Mouse (Mus musculus) MEL (cell line): Measurements from ENCODE around the gene Olfr651. TPM values are rescaled to one million over a fixed set of nuclear protein-coding genes. Genes with fewer than 3 reads are reported as not detected.

Experiments
- DNase-seq: peaks from one replicate; pipeline ENCODE4 v3.0.0; 2011; ENCODE audit warnings: low read depth, low spot score
- H3K27ac ChIP-seq: 2 replicates; pipeline ENCODE4 v1.5.1; 2012; ENCODE audit warnings: low read depth, mild to moderate bottlenecking, control low read depth, low read length, moderate library complexity; ENCODE audit not compliant: control insufficient read depth
- H3K27me3 ChIP-seq, 2 experiments: fragments of 150-350 bp in 1 of 2; sonication (generic) in 1 of 2; 2 replicates each; pipeline ENCODE4 v1.6.1; 2012; ENCODE audit warnings: low read length in 2 of 2, mild to moderate bottlenecking in 2 of 2, improper control_type of control experiment in 1 of 2, moderate library complexity in 1 of 2; ENCODE audit not compliant: insufficient read depth in 2 of 2, control insufficient read depth in 1 of 2
- H3K36me3 ChIP-seq, 2 experiments: 2 replicates each; pipeline ENCODE4 v1.6.1; 2012 to 2014; ENCODE audit warnings: low read length in 2 of 2, improper control_type of control experiment in 1 of 2, inconsistent platforms in 1 of 2, mild to moderate bottlenecking in 1 of 2; ENCODE audit not compliant: insufficient read depth in 2 of 2, control insufficient read depth in 1 of 2
- H3K4me1 ChIP-seq, 2 experiments: fragments of 150-350 bp in 1 of 2; sonication (generic) in 1 of 2; 2 replicates each; pipeline ENCODE4 v1.6.1; 2012; ENCODE audit warnings: low read length in 2 of 2, improper control_type of control experiment in 1 of 2, mild to moderate bottlenecking in 1 of 2; ENCODE audit not compliant: insufficient read depth in 2 of 2, control insufficient read depth in 1 of 2
- H3K4me3 ChIP-seq, 2 experiments: fragments of 150-350 bp in 1 of 2; sonication (generic) in 1 of 2; 2 replicates each; pipeline ENCODE4 v1.5.1; 2012; ENCODE audit warnings: low read depth in 2 of 2, low read length in 2 of 2, mild to moderate bottlenecking in 2 of 2, moderate library complexity in 2 of 2, control low read depth in 1 of 2, improper control_type of control experiment in 1 of 2; ENCODE audit not compliant: control insufficient read depth in 1 of 2, insufficient read depth in 1 of 2
- H3K79me2 ChIP-seq: 2 replicates; pipeline ENCODE4 v1.6.1; 2012; ENCODE audit warnings: mild to moderate bottlenecking, low read length, moderate library complexity; ENCODE audit not compliant: control insufficient read depth, poor library complexity, insufficient read depth
- H3K9ac ChIP-seq: 2 replicates; pipeline ENCODE4 v1.6.1; 2012; ENCODE audit warnings: low read depth, mild to moderate bottlenecking, control low read depth, low read length, moderate library complexity; ENCODE audit not compliant: control insufficient read depth, poor library complexity, severe bottlenecking
- H3K9me3 ChIP-seq: fragments of 150-350 bp; sonication (generic); replicated peaks from 2 replicates; pipeline ENCODE4 v1.6.1; 2012; ENCODE audit warnings: mild to moderate bottlenecking, low read length, improper control_type of control experiment, moderate library complexity; ENCODE audit not compliant: insufficient read depth
- CHD2 ChIP-seq: IDR thresholded peaks from 2 replicates; pipeline ENCODE4 v1.6.1; 2011; ENCODE audit warnings: low read length, improper control_type of control experiment
- CTCF ChIP-seq, 3 experiments: IDR thresholded peaks in 2 of 3; conservative IDR thresholded peaks in 1 of 3; 2 replicates each; pipeline ENCODE4 v1.5.1; 2011 to 2012; ENCODE audit warnings: low read length in 3 of 3, low read depth in 2 of 3, mild to moderate bottlenecking in 2 of 3, improper control_type of control experiment in 1 of 3, inconsistent platforms in 1 of 3, mixed read lengths in 1 of 3, moderate library complexity in 1 of 3; ENCODE audit not compliant: control insufficient read depth in 1 of 3, insufficient read depth in 1 of 3, poor library complexity in 1 of 3, severe bottlenecking in 1 of 3
- E2F4 ChIP-seq: IDR thresholded peaks from 2 replicates; pipeline ENCODE4 v1.6.1; 2011; ENCODE audit warnings: low read depth, low read length, improper control_type of control experiment, borderline replicate concordance
- ELF1 ChIP-seq: IDR thresholded peaks from 2 replicates; pipeline ENCODE4 v1.6.1; 2014; ENCODE audit warnings: low read depth, mild to moderate bottlenecking, inconsistent platforms, low read length, improper control_type of control experiment, moderate library complexity
- EP300 ChIP-seq, 2 experiments: IDR thresholded peaks; 2 replicates each; pipeline ENCODE4 v1.6.1; 2011; ENCODE audit warnings: improper control_type of control experiment in 2 of 2, low read length in 2 of 2, low read depth in 1 of 2, mild to moderate bottlenecking in 1 of 2
- HCFC1 ChIP-seq: IDR thresholded peaks from 2 replicates; pipeline ENCODE4 v1.6.1; 2012; ENCODE audit warnings: low read depth, mild to moderate bottlenecking, inconsistent platforms, low read length, improper control_type of control experiment, moderate library complexity
- JUND ChIP-seq: IDR thresholded peaks from 2 replicates; pipeline ENCODE4 v1.6.1; 2011; ENCODE audit warnings: low read depth, mild to moderate bottlenecking, improper control_type of control experiment, low read length
- KAT2A ChIP-seq: conservative IDR thresholded peaks from 2 replicates; pipeline ENCODE4 v1.6.1; 2012; ENCODE audit warnings: low read depth, low read length, improper control_type of control experiment, inconsistent platforms
- MAX ChIP-seq: IDR thresholded peaks from 2 replicates; pipeline ENCODE4 v1.6.1; 2011; ENCODE audit warnings: low read length, improper control_type of control experiment
- MEF2A ChIP-seq: IDR thresholded peaks from 2 replicates; pipeline ENCODE4 v1.6.1; 2014; ENCODE audit warnings: low read depth, mild to moderate bottlenecking, inconsistent platforms, low read length, improper control_type of control experiment; ENCODE audit not compliant: poor library complexity, insufficient replicate concordance, severe bottlenecking; ENCODE audit errors: extremely low read depth
- MYB ChIP-seq: IDR thresholded peaks from 2 replicates; pipeline ENCODE4 v1.6.1; 2011; ENCODE audit warnings: mild to moderate bottlenecking, low read depth, low read length, improper control_type of control experiment
- NRF1 ChIP-seq: IDR thresholded peaks from 2 replicates; pipeline ENCODE4 v1.6.1; 2014; ENCODE audit warnings: low read depth, mild to moderate bottlenecking, inconsistent platforms, low read length, improper control_type of control experiment, moderate library complexity; ENCODE audit not compliant: poor library complexity, insufficient read depth, severe bottlenecking
- POLR2A ChIP-seq, 2 experiments: IDR thresholded peaks; 2 replicates each; pipeline ENCODE4 v1.6.1; 2011 to 2012; ENCODE audit warnings: low read length in 2 of 2, mild to moderate bottlenecking in 2 of 2, control low read depth in 1 of 2, improper control_type of control experiment in 1 of 2, low read depth in 1 of 2, moderate library complexity in 1 of 2; ENCODE audit not compliant: control insufficient read depth in 1 of 2, insufficient read depth in 1 of 2, poor library complexity in 1 of 2
- POLR2AphosphoS2 ChIP-seq: IDR thresholded peaks from 2 replicates; pipeline ENCODE4 v1.6.1; 2011; ENCODE audit warnings: low read length, improper control_type of control experiment
- POLR2AphosphoS5 ChIP-seq: IDR thresholded peaks from 2 replicates; pipeline ENCODE4 v1.6.1; 2012; ENCODE audit warnings: low read depth, borderline replicate concordance, mild to moderate bottlenecking, inconsistent platforms, low read length, moderate library complexity, mixed read lengths
- RCOR1 ChIP-seq: IDR thresholded peaks from 2 replicates; pipeline ENCODE4 v1.6.1; 2012; ENCODE audit warnings: low read depth, mild to moderate bottlenecking, inconsistent platforms, low read length, improper control_type of control experiment
- UBTF ChIP-seq: IDR thresholded peaks from 2 replicates; pipeline ENCODE4 v1.6.1; 2012; ENCODE audit warnings: low read depth, mild to moderate bottlenecking, inconsistent platforms, low read length, improper control_type of control experiment, moderate library complexity, borderline replicate concordance; ENCODE audit not compliant: insufficient read depth
- USF1 ChIP-seq: IDR thresholded peaks from 2 replicates; pipeline ENCODE4 v1.6.1; 2014; ENCODE audit warnings: low read depth, mild to moderate bottlenecking, inconsistent platforms, low read length, improper control_type of control experiment, moderate library complexity
- ZC3H11A ChIP-seq: IDR thresholded peaks from 2 replicates; pipeline ENCODE4 v1.6.1; 2012; ENCODE audit warnings: low read depth, mild to moderate bottlenecking, inconsistent platforms, low read length, improper control_type of control experiment
- ZKSCAN1 ChIP-seq: IDR thresholded peaks from 2 replicates; pipeline ENCODE4 v1.6.1; 2012; ENCODE audit warnings: low read depth, mild to moderate bottlenecking, inconsistent platforms, low read length, improper control_type of control experiment, moderate library complexity
- ZMIZ1 ChIP-seq: IDR thresholded peaks from 2 replicates; pipeline ENCODE4 v1.6.1; 2012; ENCODE audit warnings: low read depth, mild to moderate bottlenecking, inconsistent platforms, low read length, improper control_type of control experiment, moderate library complexity
- polyA plus RNA-seq, 2 experiments: library from polyadenylated mRNA; stranded (reverse) in 1 of 2; unstranded in 1 of 2; fragments of >175 nt in 1 of 2; fragments of >200 nt in 1 of 2; gene quantifications; 2 replicates each; pipeline versions ENCODE4 v1.2.1 to v1.2.4; 2012; ENCODE audit warnings: low replicate concordance in 2 of 2, low read depth in 1 of 2; ENCODE audit not compliant: insufficient read length in 2 of 2, insufficient read depth in 1 of 2, missing spikeins in 1 of 2
- total RNA-seq: library from RNA; depleted of rRNA; stranded (reverse); fragments of 300-350 nt; gene quantifications from 2 replicates; pipeline ENCODE4 v1.2.3, GENCODE M21; 2012

The Olfr651 gene
- total and polyA plus RNA-seq, 3 experiments: not detected

- DNase-seq: no peak
- no peaks in the 10 kb centered on the region for H3K27me3 ChIP-seq
- no peaks in the 10 kb centered on the region for H3K79me2 ChIP-seq
- no peak overlapping the region for H3K9ac ChIP-seq
- no peaks in the 10 kb centered on the region for H3K9me3 ChIP-seq
- TF ChIP-seq CHD2 (no peak), E2F4 (no peak), NRF1 (no peak), ELF1 (no peak), POLR2AphosphoS2 (no peak), USF1 (no peak), JUND (no peak), ZC3H11A (no peak), HCFC1 (no peak), MEF2A (no peak), RCOR1 (no peak), ZMIZ1 (no peak), KAT2A (no peak)
- H3K36me3 ChIP-seq: no peaks in the 10 kb centered on the region
- no peak overlapping the region for H3K4me3 ChIP-seq
- H3K27ac ChIP-seq: no peak overlapping the region
- no peaks in the 10 kb centered on the region for H3K4me1 ChIP-seq
Measured at GRCm38 (mm10) chr7:104580846-104581245, 30.9 kb downstream of the Olfr651 start.

DNA sequence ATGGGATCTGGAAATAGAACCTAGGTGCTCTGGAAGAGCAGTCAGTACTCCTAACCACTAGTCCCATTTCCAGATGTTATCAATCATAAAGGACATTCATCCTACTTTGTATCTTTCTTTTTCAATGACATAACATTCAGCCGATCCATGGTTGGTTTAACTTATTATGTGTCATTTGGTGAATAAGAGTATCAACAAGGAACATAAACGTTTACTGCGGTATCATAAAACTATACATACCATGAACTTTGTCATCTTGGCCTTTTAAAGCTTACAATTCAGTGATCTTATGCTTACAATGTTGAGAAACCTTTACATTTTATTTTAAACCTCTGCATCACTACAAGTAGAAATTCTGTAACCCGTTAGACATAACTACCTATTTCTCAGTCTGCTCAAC lies 31.5 kb downstream of the Olfr651 start:
- Histone ChIP-seq H3K27ac (no peak overlapping the region), H3K4me1 (no peaks in the 10 kb centered on the region), H3K27me3 (no peaks in the 10 kb centered on the region), H3K4me3 (no peak overlapping the region), H3K9ac (no peak overlapping the region), H3K9me3 (no peaks in the 10 kb centered on the region), H3K36me3 (no peaks in the 10 kb centered on the region), H3K79me2 (no peaks in the 10 kb centered on the region)
- no peak for DNase-seq
- TF ChIP-seq ZKSCAN1 (no peak), UBTF (no peak), EP300 (IDR thresholded peaks at IDR 0.05; ENCODE audit: low read depth in 1 of 2, low read length in 2 of 2) (no peak), CTCF (IDR thresholded peaks at IDR 0.05 in 2 of 3, conservative IDR thresholded peaks at IDR 0.05 in 1 of 3; ENCODE audit: control insufficient read depth in 1 of 3, insufficient read depth in 1 of 3, low read depth in 2 of 3, low read length in 3 of 3, poor library complexity in 1 of 3, severe bottlenecking in 1 of 3) (no peak), MYB (no peak), ZMIZ1 (no peak), E2F4 (no peak), POLR2A (IDR thresholded peaks at IDR 0.05; ENCODE audit: control insufficient read depth in 1 of 2, insufficient read depth in 1 of 2, low read depth in 1 of 2, low read length in 2 of 2, poor library complexity in 1 of 2) (no peak), MAX (no peak), ZC3H11A (no peak), POLR2AphosphoS5 (no peak)
